Mouse (Mus musculus): ENCODE results near the gene Irf2bp2.

DNA sequence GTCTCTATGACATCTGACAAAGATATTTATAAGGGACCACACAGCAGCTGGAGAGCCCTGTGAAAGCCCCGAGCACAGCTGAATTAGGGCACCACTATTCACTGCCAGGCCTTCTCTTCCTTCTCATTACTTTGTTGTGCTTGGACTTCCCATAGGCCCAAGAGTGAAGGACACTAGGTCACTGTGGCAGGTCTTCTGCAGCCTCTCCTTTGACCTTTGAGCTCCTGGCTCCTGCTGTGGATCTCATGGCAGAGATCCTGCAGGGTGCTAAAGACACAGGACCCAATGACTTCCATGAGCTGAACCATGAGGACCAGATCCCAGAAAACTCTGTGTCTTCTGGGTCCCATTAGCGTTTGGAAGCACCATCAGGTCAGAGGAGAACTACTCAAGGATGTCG is 15.1 kb downstream of the Irf2bp2 start:
- no peak for TF ChIP-seq CTCF (IDR thresholded peaks at IDR 0.05; ENCODE audit: low read depth, low read length)
- TF ChIP-seq POLR2A (IDR thresholded peaks at IDR 0.05; ENCODE audit: borderline replicate concordance, low read depth, low read length) = no peak
